Mouse (Mus musculus): ENCODE measurements around the gene Arrdc1. TPM values are rescaled to one million over a fixed set of nuclear protein-coding genes. Genes with fewer than 3 reads are reported as not detected.

The Arrdc1 gene
- total RNA-seq, 2 experiments from 2014 or later, result 10.0 to 10.2 TPM

Small RNA genes within 50 kb of the gene (microRNA-seq; reads per million reads assigned to microRNA genes)
- 0 reads per million in 2 experiments for gene Gm22875

Other genes starting within 250 kb of the Arrdc1 start
- under 1 TPM; 0.27 to 0.29 TPM for gene Cacna1b, start 172.1 kb downstream of the Arrdc1 start, total RNA-seq (2021)
- 10 to 100 TPM; 47.5 to 48.5 TPM for gene Ehmt1, start 15.6 kb downstream of the Arrdc1 start, total RNA-seq (2021)
- 10 to 100 TPM; 14.1 to 18.3 TPM for gene Zmynd19, start 14.5 kb upstream of the Arrdc1 start, total RNA-seq (2021)
- gene Dph7, start 27.1 kb upstream of the Arrdc1 start, total RNA-seq (2021), result 1 to 10 TPM; 4.6 to 5.2 TPM
- gene Mrpl41, start 39.8 kb upstream of the Arrdc1 start, total RNA-seq (2021), result 10 to 100 TPM; 86.2 to 90.2 TPM
- 10 to 100 TPM; 18.5 to 23.9 TPM for gene Pnpla7, start 40.8 kb upstream of the Arrdc1 start, total RNA-seq (2021)
- gene Nsmf, start 119.1 kb upstream of the Arrdc1 start, total RNA-seq (2021), result 10 to 100 TPM; 33.6 to 35.4 TPM
- gene Entpd8, start 145.1 kb upstream of the Arrdc1 start, total RNA-seq (2021), result not detected
- not detected for gene Noxa1, start 159.9 kb upstream of the Arrdc1 start, total RNA-seq (2021)
- 10 to 100 TPM; 14.0 to 15.0 TPM for gene Nrarp, start 245.5 kb upstream of the Arrdc1 start, total RNA-seq (2021)

Data from heart, postnatal 14 days (tissue).